Mouse (Mus musculus) large intestine, adult 2 months (tissue): ENCODE data around the gene Tgfbr3. TPM values are rescaled to one million over a fixed set of nuclear protein-coding genes. Genes with fewer than 3 reads are reported as not detected.

Experiments
- DNase-seq: peaks from one replicate; pipeline ENCODE4 v3.0.0-alpha.2; 2012; ENCODE audit warnings: low read depth, low spot score
- WGBS: fragments of 180-500 bp; shearing (Covaris S2); methylation state at CpG from one replicate; pipeline ENCODE4 v1.1.7; 2018; 5-methylcytosine and 5-hydroxymethylcytosine counted together
- polyA plus RNA-seq: library from polyadenylated mRNA; depleted of rRNA; stranded (reverse); fragments of >200 nt; gene quantifications from 2 replicates; pipeline ENCODE4 v1.2.3, GENCODE M21; 2012

The Tgfbr3 gene
- polyA plus RNA-seq, 1 experiment = 4.7 TPM

- DNase-seq = no peak
- WGBS = 89% methylated on average over 5 of the region's 5 CpGs
Observed at GRCm38 (mm10) chr5:107129304-107129703, 160.1 kb downstream of the Tgfbr3 start.

DNA sequence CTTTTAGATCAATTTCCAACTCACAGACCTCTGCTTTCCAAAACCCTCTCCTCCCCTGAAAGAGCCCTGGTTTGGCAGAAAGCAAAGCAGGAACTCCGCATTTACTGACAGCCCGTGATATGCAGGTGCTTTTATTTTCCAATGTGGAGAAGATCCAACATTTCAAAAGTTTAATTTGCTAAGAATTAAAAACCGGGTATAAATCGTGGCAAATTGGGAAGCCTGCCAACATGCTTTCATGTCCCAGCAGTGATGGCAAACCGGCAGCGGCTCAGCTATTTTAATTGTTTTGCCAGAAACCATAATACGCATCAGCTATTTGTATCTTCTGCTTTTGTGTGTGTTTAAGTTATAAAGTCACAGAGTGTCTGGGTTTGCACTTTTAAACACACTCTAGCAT lies 162.9 kb downstream of the Tgfbr3 start:
- 36% methylated on average over 7 of the region's 7 CpGs for WGBS

GRCm38 (mm10) chr5:107125131-107125530 lies 164.3 kb downstream of the Tgfbr3 start:
- 70% methylated on average over 6 of the region's 6 CpGs for WGBS
- no peak for DNase-seq

More for the DNA sequence above, 162.9 kb downstream of the Tgfbr3 start:
- no peak for DNase-seq

DNA sequence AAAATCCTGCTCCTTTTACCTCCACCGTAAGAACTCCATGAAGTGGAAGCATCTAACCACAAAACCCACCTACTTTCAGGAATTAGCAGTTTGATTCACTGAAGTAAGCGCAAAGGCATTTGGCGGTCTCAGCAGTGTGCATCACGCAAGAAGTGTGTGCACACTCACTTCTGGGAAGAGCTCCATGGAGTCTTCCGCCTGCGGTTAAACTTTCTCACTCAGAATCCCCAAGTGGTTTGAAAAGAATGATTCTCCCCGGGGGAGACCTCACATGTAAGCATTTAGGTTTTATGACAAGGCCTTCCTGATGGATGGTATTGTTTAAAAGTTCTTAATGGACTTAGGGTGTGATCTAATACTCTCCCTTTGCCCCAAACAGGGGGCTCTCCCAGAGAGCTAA lies 164.9 kb downstream of the Tgfbr3 start:
- 60% methylated on average over 7 of the region's 7 CpGs for WGBS
- DNase-seq = no peak

DNA sequence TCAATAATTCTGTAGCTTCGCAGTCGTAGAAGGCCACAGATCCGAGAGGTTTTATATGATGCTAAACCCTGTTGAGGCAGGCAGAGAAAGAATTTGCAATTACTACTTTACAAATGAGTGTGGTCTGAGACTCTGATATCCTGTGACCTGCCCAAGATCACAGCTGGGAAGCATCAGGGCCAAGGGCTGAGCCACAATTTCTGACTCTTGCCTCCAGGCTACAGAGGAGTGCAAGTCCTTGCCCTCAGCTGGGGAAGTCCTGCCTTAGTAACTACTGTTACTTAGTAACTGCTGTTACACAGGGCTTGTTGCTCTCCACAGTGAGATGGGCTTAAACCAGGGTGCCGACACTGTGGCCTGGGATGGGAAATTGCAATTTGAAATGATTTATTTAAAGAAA lies 166.8 kb downstream of the Tgfbr3 start:
- no peak for DNase-seq
- WGBS = 91% methylated on average over 4 of the region's 4 CpGs

DNA sequence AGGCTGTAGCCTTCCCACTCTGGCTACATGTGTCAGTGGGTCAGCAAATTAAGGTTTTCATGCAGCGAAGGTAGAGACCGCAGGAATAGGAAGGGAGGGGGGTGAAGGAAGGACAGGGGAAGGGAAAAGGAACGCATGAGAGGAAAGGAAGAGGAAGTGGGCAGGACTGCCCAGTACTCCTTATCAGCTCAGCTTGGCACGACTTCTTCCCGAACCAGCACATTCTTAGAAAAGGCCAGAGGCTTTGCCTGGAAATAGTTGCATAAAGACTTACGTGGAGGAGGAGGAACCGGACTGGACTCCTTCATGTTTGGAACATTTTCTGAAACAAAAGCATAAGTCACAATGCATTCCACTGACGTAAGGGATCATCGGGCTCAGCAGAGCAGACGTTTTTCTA lies 168.3 kb downstream of the Tgfbr3 start:
- no peak for DNase-seq
- WGBS = 67% methylated on average over 10 of the region's 10 CpGs

- 68% methylated on average over 3 of the region's 3 CpGs for WGBS
- no peak for DNase-seq
Observed at GRCm38 (mm10) chr5:107120624-107121023, 168.8 kb downstream of the Tgfbr3 start.

DNA sequence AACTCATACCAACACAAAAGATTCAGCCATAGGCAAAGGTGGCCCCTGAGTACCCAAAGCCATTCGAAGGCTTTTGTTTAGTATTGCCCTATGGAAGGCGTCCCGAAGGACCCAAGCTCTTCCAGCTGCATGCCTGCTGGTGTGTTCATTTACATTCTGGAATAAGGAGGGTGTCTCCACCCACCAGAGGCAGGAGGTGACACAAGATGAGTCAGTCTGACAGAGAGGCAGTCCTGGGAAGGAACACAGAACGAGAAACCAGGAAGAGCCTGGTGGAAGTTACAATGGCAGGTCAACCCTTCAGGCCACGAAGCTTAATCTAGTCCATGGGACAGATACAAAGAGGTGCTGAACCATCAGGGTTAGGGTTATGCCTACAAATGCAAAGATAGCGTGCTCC lies 169.5 kb downstream of the Tgfbr3 start:
- WGBS = 64% methylated on average over 6 of the region's 6 CpGs
- DNase-seq = no peak

DNA sequence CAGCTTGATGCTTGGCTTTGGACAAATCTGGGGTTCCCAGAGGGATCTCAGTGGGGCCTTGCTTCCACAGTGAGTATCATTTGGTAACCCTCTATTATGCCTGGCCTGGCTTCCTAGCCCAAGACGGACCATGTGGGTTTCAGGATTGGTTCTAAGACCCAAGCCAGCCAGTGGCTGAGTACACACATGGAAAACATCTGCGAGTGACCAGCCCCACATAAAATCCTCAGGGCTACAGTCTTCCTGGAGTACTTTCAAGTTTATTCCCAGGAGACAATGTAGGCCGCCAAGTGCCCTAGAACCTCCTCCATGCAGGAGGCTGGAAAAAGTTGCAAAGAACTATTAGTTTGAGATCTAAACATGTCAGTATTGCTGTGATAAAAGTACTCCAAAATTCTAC lies 172.6 kb downstream of the Tgfbr3 start:
- WGBS = 68% methylated on average over 3 of the region's 3 CpGs
- no peak for DNase-seq

DNA sequence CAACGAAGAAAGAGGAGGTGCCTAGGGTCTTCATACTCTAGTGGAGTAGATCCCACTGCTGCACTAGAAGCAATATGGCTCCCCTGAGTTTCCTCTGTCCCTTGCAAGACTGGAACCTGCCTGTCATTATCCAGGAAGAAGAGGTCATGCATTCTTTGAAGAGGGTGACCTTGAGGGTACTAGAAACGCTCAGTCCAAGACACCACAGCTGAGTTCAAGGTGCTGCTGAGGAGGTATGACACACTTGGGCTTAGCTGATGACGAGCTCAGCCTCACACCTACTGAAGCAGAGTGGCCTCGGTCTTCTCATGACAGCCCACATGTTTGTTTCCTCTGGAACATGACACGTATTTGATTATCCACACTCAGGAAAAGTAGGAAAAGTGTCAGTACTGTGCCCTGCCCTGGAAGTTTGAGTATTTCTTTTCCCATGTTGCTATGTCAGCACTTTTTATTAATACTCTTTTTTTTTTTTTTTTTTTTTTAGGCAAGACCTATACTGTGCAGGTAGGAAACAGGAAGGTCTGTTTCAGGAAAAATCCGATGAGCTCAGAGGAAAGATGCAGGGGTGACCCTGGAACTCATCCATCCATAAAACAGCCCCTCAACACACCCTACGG lies 176.7 kb downstream of the Tgfbr3 start:
- 83% methylated on average over 7 of the region's 7 CpGs for WGBS

GRCm38 (mm10) chr5:107111802-107112201 lies 177.6 kb downstream of the Tgfbr3 start:
- no peak for DNase-seq
- 62% methylated on average over 3 of the region's 3 CpGs for WGBS

More for the DNA sequence above, 176.7 kb downstream of the Tgfbr3 start:
- DNase-seq = no peak

GRCm38 (mm10) chr5:107110880-107111520 lies 178.4 kb downstream of the Tgfbr3 start:
- DNase-seq = no peak
- 64% methylated on average over 7 of the region's 7 CpGs for WGBS

GRCm38 (mm10) chr5:107110089-107110879 lies 179.1 kb downstream of the Tgfbr3 start:
- peak; percentile 52 for DNase-seq
- WGBS = 29% methylated on average over 13 of the region's 13 CpGs

DNA sequence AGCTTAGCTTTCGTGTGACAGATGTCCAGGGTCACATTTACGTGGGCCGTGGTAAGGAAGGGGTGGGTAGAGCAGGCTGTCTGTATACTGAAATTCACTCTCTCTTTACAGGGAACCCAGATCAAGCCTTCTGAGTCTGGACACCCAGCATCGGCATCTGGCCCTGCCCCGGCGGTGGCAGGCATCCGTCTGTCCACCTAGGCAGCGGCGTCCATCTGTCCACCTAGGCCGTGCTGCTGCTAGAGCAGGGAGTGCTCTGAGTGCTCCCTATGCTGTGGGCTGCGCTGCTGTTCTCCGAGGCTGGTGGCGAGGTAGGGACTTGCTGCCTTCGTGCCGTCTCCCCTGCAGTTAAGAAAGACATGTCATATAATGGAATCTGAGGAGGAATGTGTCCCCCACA lies 180.0 kb downstream of the Tgfbr3 start:
- WGBS = 87% methylated on average over 15 of the region's 15 CpGs

DNA sequence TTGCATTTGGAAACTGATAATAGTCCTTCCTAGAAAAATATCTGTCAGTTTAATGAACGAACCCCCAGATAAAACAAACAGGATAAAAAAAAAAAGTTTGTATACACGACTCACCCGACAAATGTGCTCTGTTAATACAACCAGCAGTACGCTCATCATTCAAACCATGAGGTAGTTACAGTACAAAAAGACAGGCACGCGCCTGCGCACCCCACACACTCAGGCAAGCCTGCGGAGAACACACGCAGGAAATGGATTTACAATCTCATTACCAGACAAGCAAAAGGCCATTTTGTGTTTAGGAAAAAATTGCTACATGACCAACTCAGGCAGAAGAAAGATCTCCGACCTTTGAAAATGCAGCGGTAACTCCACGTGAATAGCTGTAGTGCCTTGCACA lies 182.6 kb downstream of the Tgfbr3 start:
- DNase-seq = no peak
- 75% methylated on average over 12 of the region's 12 CpGs for WGBS

More for the DNA sequence above, 180.0 kb downstream of the Tgfbr3 start:
- DNase-seq = no peak

- DNase-seq = no peak
- WGBS = 75% methylated on average over 2 of the region's 2 CpGs
Observed at GRCm38 (mm10) chr5:107106139-107106538, 183.3 kb downstream of the Tgfbr3 start.

DNA sequence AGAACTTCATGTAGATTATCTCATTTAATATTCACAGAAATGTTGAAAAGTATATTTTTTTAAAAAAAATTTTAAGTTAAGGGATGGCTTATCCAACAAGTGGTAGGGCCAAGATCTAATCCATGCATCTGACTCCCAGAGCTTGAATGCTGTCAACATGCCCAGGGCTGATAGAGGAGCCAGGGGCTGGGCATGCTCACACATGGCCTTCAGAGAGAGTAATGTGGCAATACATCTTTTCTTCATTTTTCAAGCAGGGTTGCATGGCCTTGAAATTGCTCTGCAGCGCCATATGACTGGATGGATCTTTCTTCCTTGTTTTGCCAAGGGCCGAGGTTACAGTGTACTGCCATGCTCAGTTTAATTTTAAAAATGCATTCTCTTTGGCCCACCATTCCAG lies 185.8 kb downstream of the Tgfbr3 start:
- WGBS = 90% methylated on average over 2 of the region's 2 CpGs
- no peak for DNase-seq

GRCm38 (mm10) chr5:107102916-107103315 lies 186.5 kb downstream of the Tgfbr3 start:
- no peak for DNase-seq
- WGBS = 79% methylated on average over 4 of the region's 4 CpGs

DNA sequence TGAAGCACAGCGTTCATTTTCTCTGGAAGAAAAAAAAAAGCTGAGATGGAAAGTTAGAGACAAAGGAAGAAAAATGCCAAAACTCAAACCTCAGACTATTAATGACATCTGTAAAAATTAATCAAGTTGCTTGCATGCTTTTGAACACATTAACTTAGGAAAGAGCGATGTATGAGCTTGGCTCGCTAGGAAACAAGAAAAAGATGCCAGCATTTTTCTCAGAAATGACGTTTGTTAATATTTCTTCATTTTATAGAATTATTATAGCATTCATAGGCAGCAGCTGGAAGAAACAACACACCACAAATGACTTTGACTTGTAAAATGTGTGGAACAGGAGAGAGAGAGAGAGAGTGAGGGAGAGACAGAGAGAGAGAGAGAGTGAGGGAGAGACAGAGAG lies 187.7 kb downstream of the Tgfbr3 start:
- DNase-seq = no peak
- 72% methylated on average over 4 of the region's 4 CpGs for WGBS

GRCm38 (mm10) chr5:107101135-107101534 lies 188.3 kb downstream of the Tgfbr3 start:
- no peak for DNase-seq
- WGBS = 52% methylated on average over 7 of the region's 7 CpGs

DNA sequence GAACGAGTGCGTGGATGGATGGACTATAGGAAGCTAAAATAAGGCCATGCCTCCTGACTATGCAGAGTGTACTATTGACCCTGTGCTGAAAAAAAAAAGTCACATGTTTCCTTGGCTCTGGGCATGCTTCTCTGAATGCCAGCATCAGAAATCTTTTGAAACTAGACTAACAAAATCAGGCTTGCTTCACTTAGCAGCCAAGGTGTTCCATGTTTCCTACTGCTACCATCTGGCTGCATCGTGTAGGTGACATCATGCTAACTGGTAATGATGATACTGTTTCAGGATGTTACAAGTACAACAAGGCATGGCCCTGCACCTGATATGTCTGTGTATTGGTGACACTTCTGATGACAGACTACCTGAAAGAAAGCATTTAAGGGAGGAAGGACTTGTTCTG lies 189.8 kb downstream of the Tgfbr3 start:
- 84% methylated on average over 3 of the region's 3 CpGs for WGBS
- no peak for DNase-seq
